Mouse (Mus musculus) midbrain, embryonic 13.5 days (tissue): Measurements from ENCODE around the gene Pi16. TPM values are rescaled to one million over a fixed set of nuclear protein-coding genes. Genes with fewer than 3 reads are reported as not detected.
"Not testable (repeated sequence)": the region's sequence is repeated elsewhere in the genome, so short reads cannot be mapped to it uniquely, and the experiment has no call there.

ENCODE experiments used
- ATAC-seq: fragments of 200-750 bp; cut with Nextera tagmentation; 2 replicates; pipeline ENCODE4 v1.8.0; 2017; ENCODE audit warnings: mild to moderate bottlenecking, moderate TSS enrichment, moderate library complexity
- H3K27ac ChIP-seq: fragments of 300-500 bp; sonication (generic); 2 replicates; pipeline ENCODE4 v1.5.1; 2015; ENCODE audit warnings: inconsistent platforms, mild to moderate bottlenecking, moderate library complexity
- H3K27me3 ChIP-seq: fragments of 300-500 bp; sonication (generic); 2 replicates; pipeline ENCODE4 v1.6.1; 2015; ENCODE audit warnings: mild to moderate bottlenecking, inconsistent platforms
- H3K36me3 ChIP-seq: fragments of 300-500 bp; sonication (generic); 2 replicates; pipeline ENCODE4 v1.6.1; 2015; ENCODE audit warnings: mild to moderate bottlenecking, inconsistent platforms
- H3K4me1 ChIP-seq: fragments of 300-500 bp; sonication (generic); replicated peaks from 2 replicates; pipeline ENCODE4 v1.6.1; 2015; ENCODE audit warnings: inconsistent platforms
- H3K4me2 ChIP-seq: fragments of 300-500 bp; sonication (generic); replicated peaks from 2 replicates; pipeline ENCODE4 v1.6.1; 2015; ENCODE audit warnings: moderate library complexity, mild to moderate bottlenecking, inconsistent platforms
- H3K4me3 ChIP-seq: fragments of 300-500 bp; sonication (generic); replicated peaks from 2 replicates; pipeline ENCODE4 v1.5.1; 2015; ENCODE audit warnings: mild to moderate bottlenecking, inconsistent platforms
- H3K9ac ChIP-seq: fragments of 300-500 bp; sonication (generic); replicated peaks from 2 replicates; pipeline ENCODE4 v1.6.1; 2015; ENCODE audit warnings: mild to moderate bottlenecking, inconsistent platforms
- H3K9me3 ChIP-seq: fragments of 300-500 bp; sonication (generic); 2 replicates; pipeline ENCODE4 v1.6.1; 2016; ENCODE audit warnings: mild to moderate bottlenecking, inconsistent platforms
- WGBS: fragments of 180-500 bp; shearing (Covaris S2); methylation state at CpG from one replicate; pipeline ENCODE4 v1.1.7; 2015; 5-methylcytosine and 5-hydroxymethylcytosine counted together
- polyA plus RNA-seq: library from polyadenylated mRNA; unstranded; fragments of >200 nt; fragmentation: Nextera tagmentation; extraction: Ambion mirVana; gene quantifications from 2 replicates; pipeline ENCODE4 v1.2.1, GENCODE M21; 2015

Pi16 gene
- polyA plus RNA-seq, 1 experiment from 2014 or later = 1.9 TPM

- no peaks in the 10 kb centered on the region for H3K27me3 ChIP-seq
Measured at GRCm38 (mm10) chr17:29348996-29349395, 31.5 kb downstream of the Pi16 start.

GRCm38 (mm10) chr17:29351056-29351455, 33.6 kb downstream of the Pi16 start:
- H3K9me3 ChIP-seq, H3K4me3 ChIP-seq, H3K27ac ChIP-seq, H3K9ac ChIP-seq, H3K4me2 ChIP-seq, ATAC-seq, H3K27me3 ChIP-seq, H3K36me3 ChIP-seq: not testable (repeated sequence)
- WGBS = 58% methylated on average over 5 of the region's 5 CpGs
- peaks cover 25% of the 10 kb centered on the region for H3K4me1 ChIP-seq

More at GRCm38 (mm10) chr17:29348996-29349395, 31.5 kb downstream of the Pi16 start:
- Histone ChIP-seq H3K4me2 (no peak overlapping the region), H3K36me3 (peaks cover 6% of the 10 kb centered on the region; the same call in 1 of the 2 replicates), H3K27ac (no peak overlapping the region), H3K9me3 (no peaks in the 10 kb centered on the region), H3K4me1 (peaks cover 21% of the 10 kb centered on the region), H3K4me3 (no peak overlapping the region), H3K9ac (no peak overlapping the region)
- WGBS = 89% methylated on average over 2 of the region's 2 CpGs
- no peak for ATAC-seq

DNA sequence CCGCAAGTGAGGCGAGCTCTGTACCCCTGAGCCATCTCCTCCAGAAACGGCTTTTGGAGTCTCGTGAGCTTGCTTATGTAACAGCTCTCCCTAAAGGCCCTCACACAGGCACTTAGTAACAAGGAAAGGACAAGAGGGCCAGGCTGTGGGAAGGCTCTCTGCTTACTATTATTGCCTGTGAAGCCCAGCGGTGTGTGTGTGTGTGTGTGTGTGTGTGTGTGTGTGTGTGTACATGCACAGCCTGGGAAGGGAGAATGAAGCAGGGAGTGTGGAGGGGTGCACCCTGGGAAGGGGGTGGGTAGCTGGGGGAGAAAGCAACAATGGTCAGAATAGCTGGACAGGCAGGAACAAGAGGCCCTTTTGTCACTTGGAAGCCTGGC, 38.0 kb downstream of the Pi16 start:
- Histone ChIP-seq H3K4me1 (peaks cover 36% of the 10 kb centered on the region), H3K4me3 (peak overlapping the region; percentile 38; the same call in 1 of the 2 replicates), H3K4me2 (peak overlapping the region; percentile 63), H3K9me3 (no peaks in the 10 kb centered on the region), H3K27me3 (no peaks in the 10 kb centered on the region), H3K36me3 (no peaks in the 10 kb centered on the region), H3K9ac (peak overlapping the region; percentile 69), H3K27ac (peak overlapping the region; percentile 99)
- WGBS = 6% methylated on average over 5 of the region's 5 CpGs
- ATAC-seq = peak; percentile 51

GRCm38 (mm10) chr17:29355841-29356478, 38.5 kb downstream of the Pi16 start:
- 10% methylated on average over 17 of the region's 17 CpGs for WGBS

DNA sequence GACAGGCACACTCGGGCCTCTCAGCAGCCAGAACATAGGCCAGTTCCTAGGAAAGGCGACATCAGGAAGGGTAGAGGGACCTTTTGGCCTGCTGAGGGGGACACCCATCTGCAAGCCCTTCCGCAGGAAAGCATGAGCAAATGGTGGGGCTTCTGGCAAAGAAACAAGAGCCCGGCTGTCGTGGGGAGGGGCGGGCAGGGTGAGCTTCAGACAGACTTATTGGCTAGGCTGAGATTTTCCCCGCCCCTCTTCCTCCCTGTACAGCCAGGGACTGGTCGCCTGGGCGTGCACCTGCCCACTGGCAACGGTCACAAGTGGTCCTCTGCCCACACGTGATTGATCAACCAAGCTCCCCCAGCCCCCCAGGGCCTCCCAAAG, 39.0 kb downstream of the Pi16 start:
- Histone ChIP-seq H3K4me1 (peaks cover 40% of the 10 kb centered on the region), H3K4me2 (peak overlapping the region; percentile 63), H3K9me3 (no peaks in the 10 kb centered on the region), H3K4me3 (peak overlapping the region; percentile 38), H3K36me3 (no peaks in the 10 kb centered on the region), H3K27ac (peak overlapping the region; percentile 99), H3K27me3 (no peaks in the 10 kb centered on the region), H3K9ac (peak overlapping the region; percentile 69)
- peak; percentile 97 for ATAC-seq
- under 1% methylated on average over 11 of the region's 11 CpGs for WGBS

More at GRCm38 (mm10) chr17:29355841-29356478, 38.5 kb downstream of the Pi16 start:
- H3K4me2 ChIP-seq = peak overlapping the region; percentile 63
- peaks cover 40% of the 10 kb centered on the region for H3K4me1 ChIP-seq
- ATAC-seq = peak; percentile 69
- H3K27me3 ChIP-seq = no peaks in the 10 kb centered on the region
- peak overlapping the region; percentile 38 for H3K4me3 ChIP-seq
- H3K36me3 ChIP-seq = no peaks in the 10 kb centered on the region
- no peaks in the 10 kb centered on the region for H3K9me3 ChIP-seq
- peak overlapping the region; percentile 69 for H3K9ac ChIP-seq
- H3K27ac ChIP-seq = peak overlapping the region; percentile 99

DNA sequence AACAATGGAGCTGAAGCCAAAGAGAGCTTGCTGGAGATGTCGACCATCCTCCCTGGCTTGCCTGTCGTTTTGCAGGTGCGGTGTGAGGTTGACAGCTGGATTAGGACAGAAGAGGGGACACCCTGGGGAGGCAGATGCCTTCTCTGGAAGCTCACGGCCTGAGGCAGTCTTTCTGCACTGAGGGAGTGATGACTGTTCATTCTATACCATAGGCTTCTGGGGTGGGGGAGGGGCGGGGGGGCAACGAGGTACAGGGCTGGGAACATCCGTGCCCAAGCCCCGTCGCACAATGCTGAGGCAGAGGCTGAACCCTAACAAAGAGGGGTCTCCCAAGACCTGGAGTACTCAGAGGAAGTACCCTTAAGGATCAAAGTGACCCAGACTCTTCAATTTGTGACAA, 39.4 kb downstream of the Pi16 start:
- H3K9ac ChIP-seq = peak overlapping the region; percentile 69
- ATAC-seq = peak; percentile 78
- H3K9me3 ChIP-seq = no peaks in the 10 kb centered on the region
- H3K36me3 ChIP-seq = no peaks in the 10 kb centered on the region
- peak overlapping the region; percentile 63 for H3K4me2 ChIP-seq
- peak overlapping the region; percentile 99 for H3K27ac ChIP-seq
- H3K4me1 ChIP-seq = peaks cover 40% of the 10 kb centered on the region
- H3K27me3 ChIP-seq = 0 out of 2 replicates have a peak, but pooled peaks cover 1% of the 10 kb centered on the region
- under 1% methylated on average over 9 of the region's 9 CpGs for WGBS
- peak overlapping the region; percentile 38 for H3K4me3 ChIP-seq

- ATAC-seq = no peak
- H3K4me3 ChIP-seq = no peak overlapping the region
- H3K4me2 ChIP-seq = no peak overlapping the region
- no peak overlapping the region for H3K9ac ChIP-seq
- H3K9me3 ChIP-seq = no peaks in the 10 kb centered on the region
- H3K36me3 ChIP-seq = no peaks in the 10 kb centered on the region
- 0 out of 2 replicates have a peak, but pooled peaks cover 4% of the 10 kb centered on the region for H3K27me3 ChIP-seq
- 39% methylated on average over 3 of the region's 3 CpGs for WGBS
- peaks cover 40% of the 10 kb centered on the region for H3K4me1 ChIP-seq
- H3K27ac ChIP-seq = no peak overlapping the region
Measured at GRCm38 (mm10) chr17:29358928-29359327, 41.4 kb downstream of the Pi16 start.

GRCm38 (mm10) chr17:29360761-29361221, 43.3 kb downstream of the Pi16 start, which contains the start of gene Fgd2:
Fgd2 (plus strand) TSS chr17:29360914.
- H3K9ac ChIP-seq = peak within 1 kb of the TSS; percentile 32; the same call in 1 of the 2 replicates

GRCm38 (mm10) chr17:29361982-29362691, 44.7 kb downstream of the Pi16 start:
- no peak overlapping the region for H3K9ac ChIP-seq
- H3K36me3 ChIP-seq = no peaks in the 10 kb centered on the region
- H3K4me2 ChIP-seq = no peak overlapping the region
- WGBS = 61% methylated on average over 8 of the region's 8 CpGs
- H3K4me3 ChIP-seq = no peak overlapping the region
- H3K9me3 ChIP-seq = no peaks in the 10 kb centered on the region
- H3K27me3 ChIP-seq = 0 out of 2 replicates have a peak, but pooled peaks cover 4% of the 10 kb centered on the region
- no peak for ATAC-seq
- peaks cover 16% of the 10 kb centered on the region for H3K4me1 ChIP-seq
- H3K27ac ChIP-seq = no peak overlapping the region

More at GRCm38 (mm10) chr17:29360761-29361221, 43.3 kb downstream of the Pi16 start, which contains the start of gene Fgd2:
- H3K27me3 ChIP-seq = 0 out of 2 replicates have a peak, but pooled peaks cover 4% of the 10 kb centered on the region
- H3K4me2 ChIP-seq = no peak within 1 kb of the TSS
- H3K4me3 ChIP-seq = no peak within 1 kb of the TSS
- no peaks in the 10 kb centered on the region for H3K9me3 ChIP-seq
- no peak within 1 kb of the TSS for H3K27ac ChIP-seq
- H3K36me3 ChIP-seq = no peaks in the 10 kb centered on the region
- peaks cover 29% of the 10 kb centered on the region for H3K4me1 ChIP-seq
- no peak for ATAC-seq
- WGBS = 26% methylated on average over 5 of the region's 5 CpGs

DNA sequence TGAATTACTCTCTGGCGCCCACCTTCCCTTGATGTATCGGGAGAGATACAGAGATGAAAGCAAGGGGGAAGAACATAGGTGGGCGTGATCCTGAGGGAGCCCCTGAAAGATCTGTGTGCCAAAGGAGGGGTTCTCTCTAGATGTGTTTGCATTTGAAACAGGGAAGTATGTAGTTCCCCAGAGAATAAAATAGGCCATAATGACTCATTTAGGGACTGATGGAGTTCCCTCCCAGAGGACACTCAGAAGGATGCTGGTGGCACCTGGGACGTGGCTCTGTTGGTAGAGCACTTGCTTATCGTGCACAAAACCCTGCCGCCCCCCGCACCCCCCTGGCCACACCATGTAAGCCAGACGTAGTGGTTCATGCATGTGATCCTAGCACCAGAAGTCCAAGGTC, 45.6 kb downstream of the Pi16 start:
- WGBS = 79% methylated on average over 8 of the region's 8 CpGs

DNA sequence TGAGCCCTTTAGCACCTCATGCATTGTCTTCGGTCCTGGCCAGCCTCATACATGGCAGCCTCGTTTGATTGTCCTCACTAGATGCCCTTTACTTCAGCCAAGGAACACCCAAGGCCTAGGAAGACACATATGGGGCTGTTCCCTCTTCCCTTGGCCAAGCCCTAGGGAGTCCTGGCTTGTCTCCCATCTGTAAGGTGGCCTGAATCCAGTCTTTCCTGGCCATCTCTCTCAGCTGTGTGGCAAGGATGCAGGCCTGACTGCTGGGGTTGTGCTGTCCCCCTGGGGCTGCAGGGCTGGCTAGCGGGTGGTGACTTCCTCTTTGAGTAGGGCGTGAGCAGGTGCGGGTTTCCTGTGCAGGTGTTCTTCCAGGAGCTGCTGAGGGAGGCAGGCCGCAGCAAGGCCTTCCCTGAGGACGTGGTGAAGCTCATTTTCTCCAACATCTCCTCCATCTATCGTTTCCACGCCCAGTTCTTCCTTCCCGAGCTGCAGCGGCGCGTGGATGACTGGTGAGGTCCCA, 47.7 kb downstream of the Pi16 start:
- ATAC-seq = no peak
- peaks cover 15% of the 10 kb centered on the region; the same call in 1 of the 2 replicates for H3K4me1 ChIP-seq
- H3K4me3 ChIP-seq = no peak overlapping the region
- no peaks in the 10 kb centered on the region for H3K9me3 ChIP-seq
- H3K9ac ChIP-seq = no peak overlapping the region
- no peak overlapping the region for H3K4me2 ChIP-seq
- no peak overlapping the region for H3K27ac ChIP-seq
- WGBS = 91% methylated on average over 13 of the region's 13 CpGs
- 0 out of 2 replicates have a peak, but pooled peaks cover 10% of the 10 kb centered on the region for H3K27me3 ChIP-seq
- H3K36me3 ChIP-seq = no peaks in the 10 kb centered on the region

More for the DNA sequence above, 45.6 kb downstream of the Pi16 start:
- Histone ChIP-seq H3K27me3 (0 out of 2 replicates have a peak, but pooled peaks cover 9% of the 10 kb centered on the region), H3K36me3 (no peaks in the 10 kb centered on the region), H3K4me3 (no peak overlapping the region), H3K9ac (no peak overlapping the region), H3K9me3 (no peaks in the 10 kb centered on the region), H3K4me1 (peaks cover 11% of the 10 kb centered on the region), H3K27ac (no peak overlapping the region), H3K4me2 (no peak overlapping the region)
- ATAC-seq = no peak

DNA sequence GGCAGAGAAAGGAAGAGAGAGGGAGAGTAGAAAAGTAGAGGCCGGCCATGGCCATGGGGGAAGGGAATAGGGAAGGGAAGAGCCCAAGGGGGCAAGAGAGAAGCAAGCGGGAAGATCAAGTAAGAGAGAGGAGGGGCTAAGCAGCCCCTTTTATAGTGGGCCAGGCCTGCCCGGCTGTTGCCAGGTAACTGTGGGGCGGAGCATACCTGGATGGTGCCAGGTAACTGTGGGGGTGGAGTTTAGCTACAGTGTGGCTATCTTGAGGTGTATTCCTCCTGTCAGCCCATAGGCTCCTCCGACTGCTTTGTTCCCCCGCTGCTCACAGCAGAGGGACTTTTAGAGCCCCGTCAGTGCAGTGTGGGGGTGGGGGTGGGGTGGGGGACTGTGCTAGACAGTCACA, 51.2 kb downstream of the Pi16 start:
- H3K36me3 ChIP-seq = no peaks in the 10 kb centered on the region
- H3K4me1 ChIP-seq = peaks cover 11% of the 10 kb centered on the region; the same call in 1 of the 2 replicates
- no peaks in the 10 kb centered on the region for H3K9me3 ChIP-seq
- no peak overlapping the region for H3K27ac ChIP-seq
- whole genome bisulfite sequencing = 21% methylated on average over 7 of the region's 7 CpGs
- H3K4me2 ChIP-seq = no peak overlapping the region
- H3K4me3 ChIP-seq = no peak overlapping the region
- H3K9ac ChIP-seq = no peak overlapping the region
- ATAC-seq = no peak
- 0 out of 2 replicates have a peak, but pooled peaks cover 5% of the 10 kb centered on the region for H3K27me3 ChIP-seq
